Mouse (Mus musculus): ENCODE data around the gene Faim. TPM values are rescaled to one million over a fixed set of nuclear protein-coding genes. Genes with fewer than 3 reads are reported as not detected.

Gene Faim
- polyA plus RNA-seq, 1 experiment from 2014 or later, result 35.3 TPM

- Histone ChIP-seq H3K27ac (ENCODE audit: low read length) (no peak overlapping the region), H3K36me3 (ENCODE audit: insufficient read depth, low read length) (no peaks in the 10 kb centered on the region), H3K4me3 (ENCODE audit: low read depth, low read length) (no peak overlapping the region), H3K9me3 (ENCODE audit: low read length) (no peaks in the 10 kb centered on the region), H3K4me1 (ENCODE audit: insufficient read depth, low read depth, low read length) (no peaks in the 10 kb centered on the region), H3K4me2 (replicated peaks; ENCODE audit: low read depth, low read length) (no peak overlapping the region), H3K27me3 (replicated peaks; ENCODE audit: insufficient read depth, low read length) (no peaks in the 10 kb centered on the region), H3K9ac (replicated peaks; ENCODE audit: low read depth) (no peak overlapping the region)
- DNase-seq (ENCODE audit: low spot score) (no peak), ATAC-seq (no peak)
- WGBS, result 70% methylated on average over 12 of the region's 12 CpGs
- TF ChIP-seq CTCF (IDR thresholded peaks at IDR 0.05), result no peak
- no peak for TF ChIP-seq EP300 (IDR thresholded peaks at IDR 0.05)
These were observed 23.1 kb downstream of the Faim start for GRCm38 (mm10) chr9:99009069-99009897.

DNA sequence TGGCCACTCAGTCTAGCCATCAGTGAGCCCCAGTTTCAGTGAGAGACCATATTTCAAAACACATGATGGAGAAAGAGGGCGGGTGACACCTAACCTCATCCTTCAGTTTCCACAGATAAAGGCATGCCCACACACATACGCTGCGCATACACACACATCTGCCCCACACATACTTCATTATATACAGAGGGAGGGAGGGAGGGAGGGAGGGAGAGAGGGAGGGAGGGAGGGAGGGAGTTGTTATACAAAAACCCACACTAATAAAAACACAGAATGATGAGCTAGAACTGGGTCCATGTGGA is 23.7 kb downstream of the Faim start:
- Histone ChIP-seq H3K27ac (ENCODE audit: low read length) (no peak overlapping the region), H3K36me3 (ENCODE audit: insufficient read depth, low read length) (no peaks in the 10 kb centered on the region), H3K9ac (replicated peaks; ENCODE audit: low read depth) (no peak overlapping the region), H3K27me3 (replicated peaks; ENCODE audit: insufficient read depth, low read length) (no peaks in the 10 kb centered on the region), H3K9me3 (ENCODE audit: low read length) (no peaks in the 10 kb centered on the region), H3K4me2 (replicated peaks; ENCODE audit: low read depth, low read length) (no peak overlapping the region), H3K4me1 (ENCODE audit: insufficient read depth, low read depth, low read length) (no peaks in the 10 kb centered on the region), H3K4me3 (ENCODE audit: low read depth, low read length) (no peak overlapping the region)
- ATAC-seq, result no peak
- TF ChIP-seq CTCF (IDR thresholded peaks at IDR 0.05), result no peak
- TF ChIP-seq EP300 (IDR thresholded peaks at IDR 0.05), result no peak
- no peak for DNase-seq (ENCODE audit: low spot score)
- 74% methylated on average over 3 of the region's 3 CpGs for WGBS

GRCm38 (mm10) chr9:99016301-99016700 is 30.1 kb downstream of the Faim start:
- WGBS, result 50% methylated on average over 3 of the region's 3 CpGs
- Histone ChIP-seq H3K9ac (replicated peaks; ENCODE audit: low read depth) (no peak overlapping the region), H3K4me3 (ENCODE audit: low read depth, low read length) (no peak overlapping the region)

GRCm38 (mm10) chr9:99016759-99017158 is 30.6 kb downstream of the Faim start:
- Histone ChIP-seq H3K4me3 (ENCODE audit: low read depth, low read length) (no peak overlapping the region), H3K4me1 (ENCODE audit: insufficient read depth, low read depth, low read length) (no peaks in the 10 kb centered on the region), H3K36me3 (ENCODE audit: insufficient read depth, low read length) (no peaks in the 10 kb centered on the region), H3K27me3 (replicated peaks; ENCODE audit: insufficient read depth, low read length) (no peaks in the 10 kb centered on the region), H3K27ac (ENCODE audit: low read length) (no peak overlapping the region), H3K4me2 (replicated peaks; ENCODE audit: low read depth, low read length) (no peak overlapping the region), H3K9me3 (ENCODE audit: low read length) (no peaks in the 10 kb centered on the region), H3K9ac (replicated peaks; ENCODE audit: low read depth) (no peak overlapping the region)
- TF ChIP-seq CTCF (IDR thresholded peaks at IDR 0.05), result no peak
- no peak for TF ChIP-seq EP300 (IDR thresholded peaks at IDR 0.05)
- ATAC-seq (no peak), DNase-seq (ENCODE audit: low spot score) (no peak)
- 41% methylated on average over 3 of the region's 3 CpGs for WGBS

More at GRCm38 (mm10) chr9:99016301-99016700, 30.1 kb downstream of the Faim start:
- no peak for ATAC-seq
- Histone ChIP-seq H3K4me2 (replicated peaks; ENCODE audit: low read depth, low read length) (no peak overlapping the region), H3K27ac (ENCODE audit: low read length) (no peak overlapping the region), H3K4me1 (ENCODE audit: insufficient read depth, low read depth, low read length) (no peaks in the 10 kb centered on the region), H3K27me3 (replicated peaks; ENCODE audit: insufficient read depth, low read length) (no peaks in the 10 kb centered on the region), H3K36me3 (ENCODE audit: insufficient read depth, low read length) (no peaks in the 10 kb centered on the region), H3K9me3 (ENCODE audit: low read length) (no peaks in the 10 kb centered on the region)
- no peak for DNase-seq (ENCODE audit: low spot score)
- TF ChIP-seq CTCF (IDR thresholded peaks at IDR 0.05) (no peak), EP300 (IDR thresholded peaks at IDR 0.05) (no peak)

DNA sequence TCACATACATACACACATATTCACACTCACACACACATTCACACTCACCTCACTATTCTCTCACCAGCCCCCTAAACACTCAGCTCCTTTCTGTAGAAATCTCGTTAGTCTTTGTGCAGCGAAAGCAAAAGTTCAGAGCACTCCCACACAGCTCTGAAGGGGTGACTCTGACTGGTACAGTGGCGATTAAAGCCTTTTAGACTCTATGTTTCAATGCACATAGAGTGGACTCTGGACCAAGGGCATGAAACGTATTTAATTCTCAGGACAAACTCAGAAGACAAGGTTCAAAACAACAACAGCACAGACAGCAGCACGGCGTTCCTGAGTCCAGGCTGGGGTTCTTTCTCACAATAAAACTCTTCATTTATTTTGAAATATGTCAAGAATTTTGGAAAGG is 31.5 kb downstream of the Faim start:
- no peak overlapping the region for H3K9ac ChIP-seq (replicated peaks; ENCODE audit: low read depth)
- no peaks in the 10 kb centered on the region for H3K9me3 ChIP-seq (ENCODE audit: low read length)
- no peak overlapping the region for H3K4me3 ChIP-seq (ENCODE audit: low read depth, low read length)
- H3K27me3 ChIP-seq (replicated peaks; ENCODE audit: insufficient read depth, low read length), result no peaks in the 10 kb centered on the region
- TF ChIP-seq CTCF (IDR thresholded peaks at IDR 0.05) (no peak), EP300 (IDR thresholded peaks at IDR 0.05) (no peak)
- H3K4me2 ChIP-seq (replicated peaks; ENCODE audit: low read depth, low read length), result no peak overlapping the region
- 80% methylated on average over 6 of the region's 6 CpGs for WGBS
- no peaks in the 10 kb centered on the region for H3K36me3 ChIP-seq (ENCODE audit: insufficient read depth, low read length)
- ATAC-seq, result no peak
- no peaks in the 10 kb centered on the region for H3K4me1 ChIP-seq (ENCODE audit: insufficient read depth, low read depth, low read length)
- no peak for DNase-seq (ENCODE audit: low spot score)
- H3K27ac ChIP-seq (ENCODE audit: low read length), result no peak overlapping the region

DNA sequence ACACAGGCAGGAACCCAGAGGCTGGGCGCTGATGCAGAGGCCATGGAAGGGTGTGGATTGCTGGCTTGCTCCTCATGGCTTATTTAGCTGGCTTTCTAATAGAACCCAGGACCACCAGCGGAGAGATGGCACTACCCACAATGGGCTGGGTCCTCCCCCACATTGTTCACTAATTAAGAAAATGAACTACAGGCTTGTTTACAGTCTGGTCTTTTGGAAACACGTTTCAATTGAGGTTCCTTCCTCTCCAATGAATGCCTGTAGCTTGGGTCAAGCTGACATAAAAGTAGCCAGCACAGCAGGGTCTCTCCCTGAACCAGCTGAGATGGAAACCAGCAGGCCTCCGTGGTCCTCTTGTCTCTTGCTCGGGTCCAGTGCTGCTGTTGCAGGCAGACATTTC is 35.0 kb downstream of the Faim start:
- Histone ChIP-seq H3K9me3 (ENCODE audit: low read length) (no peaks in the 10 kb centered on the region), H3K36me3 (ENCODE audit: insufficient read depth, low read length) (no peaks in the 10 kb centered on the region), H3K27ac (ENCODE audit: low read length) (no peak overlapping the region), H3K4me2 (replicated peaks; ENCODE audit: low read depth, low read length) (no peak overlapping the region), H3K9ac (replicated peaks; ENCODE audit: low read depth) (no peak overlapping the region), H3K4me3 (ENCODE audit: low read depth, low read length) (no peak overlapping the region), H3K27me3 (replicated peaks; ENCODE audit: insufficient read depth, low read length) (no peaks in the 10 kb centered on the region), H3K4me1 (ENCODE audit: insufficient read depth, low read depth, low read length) (no peaks in the 10 kb centered on the region)
- WGBS, result 63% methylated on average over 5 of the region's 5 CpGs
- DNase-seq (ENCODE audit: low spot score) (no peak), ATAC-seq (no peak)
- TF ChIP-seq EP300 (IDR thresholded peaks at IDR 0.05) (no peak), CTCF (IDR thresholded peaks at IDR 0.05) (no peak)

Measured in lung, postnatal 0 days (tissue).